Mouse (Mus musculus) stomach, postnatal 0 days (tissue): ENCODE measurements at regions not wholly inside any gene's neighbourhood (a gene's known extent, or its start where the extent isn't known, plus 50 kb on each side); places are given as distances from the start of the nearest gene placed in this dataset. TPM values are rescaled to one million over a fixed set of nuclear protein-coding genes. Genes with fewer than 3 reads are reported as not detected.

Source experiments
- ATAC-seq: fragments of 200-750 bp; cut with Nextera tagmentation; 2 replicates; pipeline ENCODE4 v1.8.0; 2017; ENCODE audit not compliant: low FRiP score, low TSS enrichment
- DNase-seq: peaks from one replicate; pipeline ENCODE4 v3.0.0-alpha.2; 2016; ENCODE audit warnings: low spot score
- H3K27ac ChIP-seq: fragments of 300-500 bp; sonication (generic); replicated peaks from 2 replicates; pipeline ENCODE4 v1.5.1; 2014; ENCODE audit warnings: mild to moderate bottlenecking, control low read depth
- H3K27me3 ChIP-seq: fragments of 300-500 bp; sonication (generic); 2 replicates; pipeline ENCODE4 v1.6.1; 2014; ENCODE audit warnings: low read length; ENCODE audit not compliant: control insufficient read depth, insufficient read depth
- H3K36me3 ChIP-seq: fragments of 300-500 bp; sonication (generic); 2 replicates; pipeline ENCODE4 v1.6.1; 2014; ENCODE audit warnings: low read length, mixed read lengths; ENCODE audit not compliant: control insufficient read depth, insufficient read depth
- H3K4me1 ChIP-seq: fragments of 300-500 bp; sonication (generic); replicated peaks from 2 replicates; pipeline ENCODE4 v1.6.1; 2014; ENCODE audit warnings: antibody characterized with exemption; ENCODE audit not compliant: control insufficient read depth, insufficient read depth
- H3K4me2 ChIP-seq: fragments of 300-500 bp; sonication (generic); replicated peaks from 2 replicates; pipeline ENCODE4 v1.6.1; 2014; ENCODE audit warnings: low read depth, mild to moderate bottlenecking, control low read depth, moderate library complexity
- H3K4me3 ChIP-seq: fragments of 300-500 bp; sonication (generic); 2 replicates; pipeline ENCODE4 v1.5.1; 2014; ENCODE audit warnings: low read depth, low read length, control low read depth
- H3K9ac ChIP-seq: fragments of 300-500 bp; sonication (generic); 2 replicates; pipeline ENCODE4 v1.6.1; 2014; ENCODE audit warnings: mild to moderate bottlenecking, low read length, control low read depth, mixed read lengths
- H3K9me3 ChIP-seq: fragments of 300-500 bp; sonication (generic); 2 replicates; pipeline ENCODE4 v1.6.1; 2016; ENCODE audit warnings: low read length; ENCODE audit not compliant: control insufficient read depth
- CTCF ChIP-seq: IDR thresholded peaks from 2 replicates; pipeline ENCODE4 v1.5.1; 2016; ENCODE audit warnings: antibody characterized with exemption, low read depth, mild to moderate bottlenecking, moderate library complexity
- EP300 ChIP-seq: optimal IDR thresholded peaks from 2 replicates; pipeline ENCODE3; 2016; ENCODE audit warnings: antibody characterized with exemption
- WGBS: fragments of 180-500 bp; shearing (Covaris S2); extraction: QIAGEN DNeasy Blood & Tissue Kit; methylation state at CpG from one replicate; pipeline ENCODE4 v1.1.7; 2014; 5-methylcytosine and 5-hydroxymethylcytosine counted together
- microRNA-seq: library from miRNA; unstranded; fragments of <30 nt; microRNA quantifications from one replicate; pipeline ENCODE4, GENCODE M21; 2016

- no peaks in the 10 kb centered on the region for H3K9me3 ChIP-seq
- no peak for DNase-seq
- H3K36me3 ChIP-seq = no peaks in the 10 kb centered on the region
- H3K4me3 ChIP-seq = no peak overlapping the region
- WGBS = 83% methylated on average over 1 of the region's 1 CpGs
- H3K9ac ChIP-seq = no peak overlapping the region
- ATAC-seq = no peak
- no peak overlapping the region for H3K4me2 ChIP-seq
- H3K27me3 ChIP-seq = no peaks in the 10 kb centered on the region
- TF ChIP-seq CTCF (no peak), EP300 (no peak)
- H3K4me1 ChIP-seq = no peaks in the 10 kb centered on the region
- no peak overlapping the region for H3K27ac ChIP-seq
These were observed 87.2 kb upstream of the Chrm3 start for GRCm38 (mm10) chr13:10447806-10448205.

DNA sequence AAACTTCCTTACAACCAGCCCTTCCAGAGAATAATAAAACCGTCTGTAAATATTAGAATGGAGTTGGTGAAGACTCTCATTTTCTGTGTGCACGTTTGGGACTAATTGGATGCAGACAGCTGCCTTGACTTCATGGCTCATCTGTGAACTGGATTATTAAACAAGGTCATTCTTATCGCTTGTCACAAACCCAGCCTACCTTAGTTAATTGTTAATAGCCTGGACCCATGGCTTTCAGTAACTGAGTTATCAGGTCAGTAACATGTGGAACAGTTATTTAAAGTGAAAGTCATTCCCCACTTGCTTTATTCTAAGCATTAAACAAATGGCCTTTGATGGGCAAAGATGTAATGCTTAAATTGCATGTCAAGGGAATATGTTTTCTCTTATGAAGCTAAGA is 85.0 kb upstream of the Chrm3 start:
- H3K4me1 ChIP-seq = no peaks in the 10 kb centered on the region
- ATAC-seq (no peak), DNase-seq (no peak)
- no peak overlapping the region for H3K4me2 ChIP-seq
- H3K9me3 ChIP-seq = no peaks in the 10 kb centered on the region
- no peak overlapping the region for H3K27ac ChIP-seq
- H3K9ac ChIP-seq = no peak overlapping the region
- TF ChIP-seq CTCF (no peak), EP300 (no peak)
- 51% methylated on average over 3 of the region's 3 CpGs for WGBS
- H3K4me3 ChIP-seq = no peak overlapping the region
- H3K27me3 ChIP-seq = no peaks in the 10 kb centered on the region
- no peaks in the 10 kb centered on the region for H3K36me3 ChIP-seq

Small RNA genes in the stretch of these regions (microRNA-seq; reads per million reads assigned to microRNA genes)
- not detected for gene Gm23415
